Mouse (Mus musculus): Measurements from ENCODE around the gene Lix1l. TPM values are rescaled to one million over a fixed set of nuclear protein-coding genes. Genes with fewer than 3 reads are reported as not detected.
A peak's percentile ranks its signal among the peaks of the same experiment; 100 is the strongest.
"Not testable (repeated sequence)": the region's sequence is repeated elsewhere in the genome, so short reads cannot be mapped to it uniquely, and the experiment has no call there.

Lix1l gene
- polyA plus RNA-seq, 1 experiment from 2014 or later, result 6.4 TPM

DNA sequence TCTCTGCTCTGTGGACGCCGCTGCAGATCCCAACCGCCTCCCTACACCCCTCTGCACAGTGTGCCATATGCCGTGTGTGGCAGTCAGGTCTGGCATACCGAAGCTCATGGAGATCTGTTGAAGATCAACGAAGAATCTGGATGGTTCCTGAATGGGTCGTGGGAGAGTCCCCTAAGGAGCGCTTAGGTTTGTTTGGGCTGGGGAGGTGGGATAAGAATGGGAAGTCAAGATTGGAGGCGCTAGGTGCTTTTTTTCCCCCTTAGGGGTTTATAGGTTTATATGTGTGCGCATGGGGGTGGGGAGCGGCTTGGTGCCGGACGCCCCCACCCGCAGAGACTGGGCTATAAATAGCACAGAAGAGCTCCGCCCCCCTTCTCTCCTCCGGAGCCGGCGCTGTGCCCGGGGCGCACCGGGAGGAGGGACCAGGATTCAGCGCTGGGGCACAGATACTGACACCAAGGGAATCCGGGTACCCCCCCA, 4.7 kb upstream of the Lix1l start, which contains the start of gene Ankrd34a:
Ankrd34a (plus strand) TSS at position 409 of the 480 bp plus-strand sequence.
- 1% methylated on average over 21 of the region's 23 CpGs for WGBS
- no peaks in the 10 kb centered on the region for H3K9me3 ChIP-seq
- H3K4me3 ChIP-seq, result peak within 1 kb of the TSS; percentile 55
- peak within 1 kb of the TSS; percentile 78 for H3K27ac ChIP-seq (replicated peaks)
- no peak for ATAC-seq (replicated peaks)
- H3K4me1 ChIP-seq, result peaks cover 68% of the 10 kb centered on the region
- no peaks in the 10 kb centered on the region for H3K36me3 ChIP-seq
- peak within 1 kb of the TSS; percentile 98 for H3K4me2 ChIP-seq (replicated peaks)
- H3K9ac ChIP-seq (replicated peaks), result peak within 1 kb of the TSS; percentile 70
- no peaks in the 10 kb centered on the region for H3K27me3 ChIP-seq

DNA sequence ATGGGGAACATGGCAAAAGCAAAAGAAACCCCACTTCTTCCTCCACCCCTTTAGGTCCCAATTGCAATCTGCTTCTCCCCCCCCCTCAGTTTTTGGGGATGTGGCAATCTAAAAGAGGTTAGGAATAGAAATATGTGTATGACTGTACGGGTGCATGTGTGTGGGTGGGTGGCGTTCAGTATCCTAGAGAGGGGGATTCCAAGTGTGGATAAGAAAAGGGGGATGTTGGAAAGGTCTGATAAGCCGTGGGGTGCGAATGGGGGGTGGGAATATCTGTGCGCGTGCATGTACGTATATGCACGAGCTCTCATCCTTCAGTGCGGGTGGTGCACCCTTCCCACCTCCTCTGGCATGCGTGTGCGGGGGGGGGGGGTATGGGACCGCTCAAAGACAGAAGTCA, 4.1 kb upstream of the Lix1l start:
- no peak for ATAC-seq (replicated peaks)
- Histone ChIP-seq H3K36me3 (no peaks in the 10 kb centered on the region), H3K4me3 (peak overlapping the region; percentile 55), H3K9me3 (no peaks in the 10 kb centered on the region), H3K4me1 (peaks cover 67% of the 10 kb centered on the region), H3K27me3 (no peaks in the 10 kb centered on the region), H3K4me2 (replicated peaks) (peak overlapping the region; percentile 98), H3K27ac (replicated peaks) (peak overlapping the region; percentile 78), H3K9ac (replicated peaks) (peak overlapping the region; percentile 70)
- under 1% methylated on average over 12 of the region's 12 CpGs for WGBS

DNA sequence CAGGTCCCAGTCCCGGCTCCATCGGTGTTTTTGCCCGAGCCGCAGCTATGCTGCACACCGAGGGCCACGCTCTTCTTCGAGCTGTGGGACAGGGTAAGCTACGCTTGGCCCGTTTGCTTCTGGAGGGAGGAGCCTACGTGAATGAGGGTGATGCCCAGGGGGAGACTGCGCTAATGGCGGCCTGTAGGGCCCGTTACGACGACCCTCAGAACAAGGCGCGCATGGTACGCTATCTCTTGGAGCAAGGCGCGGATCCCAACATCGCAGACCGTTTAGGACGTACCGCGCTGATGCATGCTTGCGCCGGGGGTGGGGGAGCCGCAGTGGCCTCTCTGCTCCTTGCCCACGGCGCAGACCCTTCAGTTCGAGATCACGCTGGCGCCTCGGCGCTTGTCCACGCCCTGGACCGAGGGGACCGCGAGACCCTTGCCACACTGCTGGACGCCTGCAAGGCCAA, 3.5 kb upstream of the Lix1l start:
- under 1% methylated on average over 40 of the region's 40 CpGs for WGBS
- no peak for ATAC-seq (replicated peaks)
- peak overlapping the region; percentile 70 for H3K9ac ChIP-seq (replicated peaks)
- peak overlapping the region; percentile 78 for H3K27ac ChIP-seq (replicated peaks)
- H3K27me3 ChIP-seq, result no peaks in the 10 kb centered on the region
- peaks cover 69% of the 10 kb centered on the region for H3K4me1 ChIP-seq
- peak overlapping the region; percentile 98 for H3K4me2 ChIP-seq (replicated peaks)
- H3K9me3 ChIP-seq, result no peaks in the 10 kb centered on the region
- no peaks in the 10 kb centered on the region for H3K36me3 ChIP-seq
- peak overlapping the region; percentile 55 for H3K4me3 ChIP-seq

DNA sequence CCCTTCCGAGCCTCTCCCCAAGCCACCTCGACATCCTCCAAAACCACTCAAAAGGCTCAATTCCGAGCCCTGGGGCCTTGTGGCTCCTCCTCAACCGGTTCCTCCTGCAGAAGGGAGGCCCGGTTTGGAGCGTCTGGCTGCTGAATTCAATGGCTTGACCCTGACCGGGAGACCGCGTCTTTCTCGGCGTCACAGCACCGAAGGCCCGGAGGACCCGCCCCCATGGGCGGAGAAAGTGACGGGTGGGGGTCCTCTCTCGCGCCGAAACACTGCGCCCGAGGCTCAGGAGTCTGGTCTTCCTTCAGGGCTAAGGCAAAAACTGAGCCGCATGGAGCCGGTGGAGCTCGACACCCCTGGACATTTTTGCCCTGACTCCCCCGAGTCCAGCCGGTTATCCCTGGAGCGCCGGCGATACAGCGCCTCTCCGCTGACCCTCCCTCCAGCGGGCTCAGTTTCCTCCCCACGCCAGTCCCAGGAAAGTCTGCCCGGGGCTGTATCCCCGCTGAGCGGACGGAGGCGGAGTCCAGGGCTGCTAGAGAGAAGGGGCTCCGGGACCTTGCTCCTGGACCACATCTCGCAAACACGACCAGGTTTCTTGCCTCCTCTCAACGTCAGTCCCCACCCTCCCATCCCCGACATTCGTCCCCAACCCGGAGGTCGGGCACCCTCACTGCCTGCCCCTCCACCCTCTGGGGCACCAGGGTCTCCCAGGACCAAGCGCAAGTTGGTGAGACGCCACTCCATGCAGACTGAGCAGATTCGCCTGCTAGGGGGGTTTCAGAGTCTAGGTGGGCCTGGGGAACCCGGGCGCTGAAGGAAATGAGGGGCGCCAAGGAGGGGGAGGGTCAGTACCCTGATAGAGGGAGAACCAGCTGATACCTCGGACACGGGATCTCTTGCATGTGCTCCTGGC, 2.5 kb upstream of the Lix1l start:
- H3K36me3 ChIP-seq, result no peaks in the 10 kb centered on the region
- H3K9ac ChIP-seq (replicated peaks), result peak overlapping the region; percentile 70
- peak overlapping the region; percentile 78 for H3K27ac ChIP-seq (replicated peaks)
- H3K4me3 ChIP-seq, result peak overlapping the region; percentile 55
- H3K9me3 ChIP-seq, result no peaks in the 10 kb centered on the region
- no peaks in the 10 kb centered on the region for H3K27me3 ChIP-seq
- H3K4me2 ChIP-seq (replicated peaks), result peak overlapping the region; percentile 98
- ATAC-seq (replicated peaks), result no peak
- H3K4me1 ChIP-seq, result peaks cover 69% of the 10 kb centered on the region
- WGBS, result under 1% methylated on average over 52 of the region's 54 CpGs

DNA sequence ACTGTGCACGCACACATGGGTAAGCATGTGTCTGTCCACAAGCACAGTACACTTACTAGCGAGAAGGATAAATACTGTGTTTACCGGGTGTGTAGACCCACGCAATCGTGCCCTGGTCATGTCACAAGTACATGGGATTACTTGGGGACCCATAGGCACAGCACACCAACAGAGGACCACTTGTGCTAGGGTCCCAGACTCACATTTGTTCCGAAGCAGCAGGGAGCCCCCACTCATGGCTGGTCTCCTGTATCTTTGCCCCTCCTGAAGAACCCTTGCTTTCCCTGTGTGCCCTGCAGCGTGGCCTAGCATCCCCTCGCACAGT, 1.9 kb upstream of the Lix1l start:
- no peak for ATAC-seq (replicated peaks)
- Histone ChIP-seq H3K4me3 (peak overlapping the region; percentile 55), H3K9ac (replicated peaks) (0 out of 2 replicates have a peak overlapping the region, but pooled peaks have one; percentile 70), H3K4me2 (replicated peaks) (peak overlapping the region; percentile 98), H3K27ac (replicated peaks) (no peak overlapping the region), H3K36me3 (no peaks in the 10 kb centered on the region), H3K4me1 (peaks cover 75% of the 10 kb centered on the region), H3K27me3 (no peaks in the 10 kb centered on the region), H3K9me3 (no peaks in the 10 kb centered on the region)
- 46% methylated on average over 8 of the region's 8 CpGs for WGBS

DNA sequence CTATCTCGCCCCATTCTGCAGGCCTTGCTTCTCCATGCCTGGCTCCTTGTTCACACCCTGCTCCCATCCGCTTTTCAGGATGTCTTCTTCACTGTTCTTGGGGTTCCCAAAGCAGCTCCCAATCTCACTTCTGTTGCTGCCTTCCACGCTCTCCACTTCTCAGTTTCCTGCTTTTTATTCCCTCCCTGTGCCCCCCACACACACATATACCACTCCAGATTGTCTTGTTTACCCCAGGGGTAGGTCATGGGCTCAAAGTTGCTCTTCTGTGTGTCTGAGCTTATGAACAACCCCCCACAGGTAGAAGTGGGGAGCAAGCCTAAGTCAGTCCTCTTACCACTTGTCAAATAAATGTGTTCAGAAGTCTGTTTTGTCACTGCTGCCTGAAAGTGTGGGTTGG, 1.5 kb upstream of the Lix1l start:
- no peak for ATAC-seq (replicated peaks)
- Histone ChIP-seq H3K9ac (replicated peaks) (no peak overlapping the region), H3K9me3 (no peaks in the 10 kb centered on the region), H3K36me3 (no peaks in the 10 kb centered on the region), H3K27me3 (no peaks in the 10 kb centered on the region), H3K4me1 (peaks cover 79% of the 10 kb centered on the region), H3K4me3 (peak overlapping the region; percentile 55), H3K4me2 (replicated peaks) (peak overlapping the region; percentile 98; the same call in 1 of the 2 replicates), H3K27ac (replicated peaks) (no peak overlapping the region)
- 85% methylated on average over 3 of the region's 3 CpGs for WGBS

DNA sequence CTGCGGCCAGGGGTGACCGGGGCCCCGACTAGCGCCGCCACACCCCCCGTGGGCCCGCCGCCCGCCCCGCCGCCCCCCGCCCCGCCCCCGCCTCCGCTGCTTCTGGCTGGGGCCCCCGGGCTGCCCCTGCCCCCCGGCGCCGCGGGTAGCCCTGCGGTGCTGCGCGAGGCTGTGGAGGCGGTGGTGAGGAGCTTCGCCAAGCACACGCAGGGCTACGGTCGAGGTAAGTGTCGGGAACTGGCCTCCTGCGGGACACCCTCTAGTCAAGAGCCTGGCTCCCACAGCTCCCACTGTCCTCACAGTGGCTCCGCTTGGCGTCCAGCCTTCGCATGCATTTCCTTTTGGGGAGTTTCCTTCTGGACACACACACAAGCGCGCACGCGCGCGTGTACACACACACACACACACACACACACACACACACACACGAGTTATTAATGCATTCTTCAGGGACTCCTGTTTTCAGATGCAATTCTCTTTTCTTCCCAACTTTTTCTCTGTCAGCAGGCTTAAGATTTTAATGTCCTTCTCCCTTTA, 370 bp downstream of the Lix1l start:
- Histone ChIP-seq H3K27me3 (no peaks in the 10 kb centered on the region), H3K4me1 (peaks cover 81% of the 10 kb centered on the region), H3K9ac (replicated peaks) (peak overlapping the region; percentile 94), H3K4me2 (replicated peaks) (peak overlapping the region; percentile 54), H3K27ac (replicated peaks) (peak overlapping the region; percentile 96), H3K36me3 (no peaks in the 10 kb centered on the region), H3K9me3 (no peaks in the 10 kb centered on the region), H3K4me3 (peak overlapping the region; percentile 86)
- peak; percentile 70 for ATAC-seq (replicated peaks)
- whole genome bisulfite sequencing, result under 1% methylated on average over 20 of the region's 40 CpGs

DNA sequence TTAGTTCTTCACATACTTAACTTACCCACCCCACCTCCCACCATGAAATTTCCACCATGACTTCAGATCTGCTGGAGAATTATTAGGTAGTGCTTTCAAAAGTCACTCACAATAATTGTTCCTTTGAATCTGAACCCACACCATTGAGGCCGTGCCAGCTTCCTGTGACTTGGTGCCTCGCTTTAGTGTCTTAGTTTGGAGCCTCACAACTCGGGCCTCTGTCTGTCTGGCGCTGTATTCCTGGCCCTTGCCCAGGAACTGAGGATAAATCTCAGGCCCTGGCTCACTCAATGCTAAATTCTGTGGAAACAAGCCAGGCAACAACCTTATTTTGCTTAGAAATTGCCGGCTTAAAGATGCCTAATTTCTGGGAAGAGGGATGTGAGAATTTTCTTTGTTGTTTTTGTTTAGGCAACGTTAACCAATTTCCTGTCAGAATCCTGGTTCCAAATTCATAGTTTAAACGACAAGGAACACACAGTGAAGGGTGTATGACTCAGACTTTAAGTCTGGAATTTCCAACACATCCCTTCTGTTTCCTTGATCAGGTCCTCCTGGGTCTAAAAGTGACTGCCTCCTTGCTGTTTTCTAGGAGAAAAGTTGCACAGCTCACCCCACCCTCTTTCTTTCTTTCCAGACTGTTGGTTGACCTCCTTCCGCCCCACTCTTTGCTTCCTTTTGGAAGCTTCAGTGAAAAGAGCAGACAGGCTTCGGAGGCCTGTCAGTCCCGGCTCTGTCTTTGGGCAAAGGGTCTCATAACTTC, 1.2 kb downstream of the Lix1l start:
- no peak for ATAC-seq (replicated peaks)
- Histone ChIP-seq H3K4me2 (replicated peaks) (peak overlapping the region; percentile 54), H3K9me3 (no peaks in the 10 kb centered on the region), H3K27ac (replicated peaks) (peak overlapping the region; percentile 96), H3K4me3 (peak overlapping the region; percentile 86), H3K9ac (replicated peaks) (peak overlapping the region; percentile 94), H3K36me3 (no peaks in the 10 kb centered on the region), H3K4me1 (peaks cover 73% of the 10 kb centered on the region), H3K27me3 (no peaks in the 10 kb centered on the region)
- WGBS, result 6% methylated on average over 10 of the region's 10 CpGs

DNA sequence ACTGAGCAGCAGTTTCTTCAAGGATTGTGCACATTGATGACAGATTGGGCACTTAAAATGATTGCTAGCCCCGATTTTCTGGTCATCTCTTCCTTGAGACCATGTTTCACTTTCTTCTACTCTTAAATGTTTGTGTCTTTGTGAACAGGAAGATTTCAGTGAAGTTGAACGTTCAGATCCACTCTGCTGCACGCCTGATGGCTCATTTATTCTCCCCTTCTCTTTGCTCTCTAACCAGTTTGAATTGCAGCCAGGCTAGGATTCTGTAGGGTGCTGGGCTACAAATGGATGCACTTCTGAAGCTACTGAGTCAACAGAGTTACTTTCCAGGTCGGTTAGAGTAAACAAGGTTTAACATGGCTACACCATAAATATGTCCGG, 1.7 kb downstream of the Lix1l start:
- H3K27ac ChIP-seq (replicated peaks), result peak overlapping the region; percentile 96
- WGBS, result 33% methylated on average over 5 of the region's 5 CpGs
- H3K9ac ChIP-seq (replicated peaks), result peak overlapping the region; percentile 94
- H3K4me2 ChIP-seq (replicated peaks), result peak overlapping the region; percentile 54
- no peak for ATAC-seq (replicated peaks)
- H3K27me3 ChIP-seq, result no peaks in the 10 kb centered on the region
- H3K9me3 ChIP-seq, result no peaks in the 10 kb centered on the region
- H3K4me3 ChIP-seq, result peak overlapping the region; percentile 86
- H3K36me3 ChIP-seq, result no peaks in the 10 kb centered on the region
- H3K4me1 ChIP-seq, result peaks cover 68% of the 10 kb centered on the region

DNA sequence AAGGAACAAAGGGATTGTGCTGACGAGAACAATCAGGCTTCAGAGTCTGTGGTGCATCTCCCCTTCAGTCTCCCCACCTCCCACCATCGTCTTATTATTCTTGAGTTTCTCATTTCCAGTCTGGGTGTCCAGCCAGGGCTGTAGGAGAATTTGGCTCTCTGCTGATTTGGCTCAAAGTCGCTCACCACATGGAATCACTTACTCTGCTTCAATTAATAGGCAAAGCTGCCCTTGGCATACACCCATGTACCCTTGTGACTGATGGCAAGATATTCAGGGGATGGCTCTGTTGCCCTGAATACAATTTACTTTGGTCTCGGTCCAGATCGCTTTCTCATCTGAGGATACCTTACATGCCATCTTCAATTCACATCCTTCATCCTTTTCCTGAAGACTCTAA, 2.4 kb downstream of the Lix1l start:
- no peaks in the 10 kb centered on the region for H3K27me3 ChIP-seq
- H3K36me3 ChIP-seq, result no peaks in the 10 kb centered on the region
- H3K4me3 ChIP-seq, result peak overlapping the region; percentile 86
- peak overlapping the region; percentile 96 for H3K27ac ChIP-seq (replicated peaks)
- H3K9ac ChIP-seq (replicated peaks), result peak overlapping the region; percentile 94
- H3K9me3 ChIP-seq, result no peaks in the 10 kb centered on the region
- peaks cover 62% of the 10 kb centered on the region for H3K4me1 ChIP-seq
- H3K4me2 ChIP-seq (replicated peaks), result peak overlapping the region; percentile 54
- ATAC-seq (replicated peaks), result no peak
- WGBS, result 27% methylated on average over 5 of the region's 5 CpGs

DNA sequence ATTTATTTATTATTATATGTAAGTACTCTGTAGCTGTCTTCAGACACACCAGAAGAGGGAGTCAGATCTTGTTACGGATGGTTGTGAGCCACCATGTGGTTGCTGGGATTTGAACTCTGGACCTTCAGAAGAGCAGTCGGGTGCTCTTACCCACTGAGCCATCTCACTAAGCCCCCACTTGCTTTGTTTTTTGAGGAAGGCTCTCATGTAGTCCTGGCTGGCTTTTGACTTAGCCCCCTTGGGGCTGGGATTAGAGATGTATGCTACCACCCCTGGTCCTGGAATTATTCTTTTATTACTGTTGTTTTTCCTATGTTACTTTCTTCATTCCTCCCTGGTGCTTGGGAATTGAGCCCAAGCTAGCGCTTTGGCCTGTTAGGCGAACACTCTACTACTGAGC, 5.1 kb downstream of the Lix1l start:
- H3K4me1 ChIP-seq, result peaks cover 43% of the 10 kb centered on the region
- H3K4me2 ChIP-seq (replicated peaks); H3K36me3 ChIP-seq; H3K9ac ChIP-seq (replicated peaks); ATAC-seq (replicated peaks); H3K4me3 ChIP-seq; H3K27me3 ChIP-seq; H3K27ac ChIP-seq (replicated peaks); H3K9me3 ChIP-seq: not testable (repeated sequence)
- WGBS, result 92% methylated on average over 4 of the region's 4 CpGs

DNA sequence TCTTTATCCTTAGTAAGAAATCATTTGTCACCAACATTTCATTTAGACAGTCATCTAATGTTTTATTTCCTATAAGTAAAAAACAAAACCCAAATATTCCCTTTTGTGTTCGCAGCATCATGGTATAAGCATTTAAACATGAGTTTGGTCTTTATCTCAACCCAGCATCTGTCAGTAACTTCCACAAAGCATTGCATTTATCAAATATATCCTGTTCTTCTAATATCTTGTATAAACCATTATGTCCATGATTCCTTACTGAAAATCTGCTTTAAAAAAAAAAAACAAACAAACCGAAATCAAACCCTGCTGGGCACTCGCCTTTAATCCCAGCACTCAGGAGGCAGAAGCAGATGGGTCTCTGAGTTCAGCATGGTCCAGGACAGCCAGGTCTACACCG, 5.7 kb downstream of the Lix1l start:
- ATAC-seq (replicated peaks), result no peak
- no peaks in the 10 kb centered on the region for H3K27me3 ChIP-seq
- 93% methylated on average over 4 of the region's 4 CpGs for WGBS
- peaks cover 43% of the 10 kb centered on the region for H3K4me1 ChIP-seq
- no peak overlapping the region for H3K27ac ChIP-seq (replicated peaks)
- no peak overlapping the region for H3K4me3 ChIP-seq
- no peaks in the 10 kb centered on the region for H3K36me3 ChIP-seq
- no peak overlapping the region for H3K9ac ChIP-seq (replicated peaks)
- no peak overlapping the region for H3K4me2 ChIP-seq (replicated peaks)
- no peaks in the 10 kb centered on the region for H3K9me3 ChIP-seq
